Mouse (Mus musculus) gastrocnemius, postnatal 10 days (tissue): ENCODE measurements at regions not wholly inside any gene's neighbourhood (a gene's known extent, or its start where the extent isn't known, plus 50 kb on each side); places are given as distances from the start of the nearest gene placed in this dataset.

Experiments used
- DNase-seq: peaks from one replicate; pipeline ENCODE4 v3.0.0; 2021; ENCODE audit warnings: mixed read lengths

GRCm38 (mm10) chr1:154080505-154081380 is 120.2 kb upstream of the Zfp648 start:
- no peak for DNase-seq

GRCm38 (mm10) chr1:154086145-154086544 is 114.8 kb upstream of the Zfp648 start:
- DNase-seq = no peak

GRCm38 (mm10) chr1:154089815-154090214 is 111.2 kb upstream of the Zfp648 start:
- DNase-seq = no peak

GRCm38 (mm10) chr1:154090521-154091490 is 110.2 kb upstream of the Zfp648 start:
- DNase-seq = no peak

- DNase-seq = no peak
Measured at GRCm38 (mm10) chr1:154093549-154093948, 107.4 kb upstream of the Zfp648 start.

- no peak for DNase-seq
Measured at GRCm38 (mm10) chr1:154094357-154094756, 106.6 kb upstream of the Zfp648 start.

- no peak for DNase-seq
Measured at GRCm38 (mm10) chr1:154096113-154096512, 104.9 kb upstream of the Zfp648 start.

GRCm38 (mm10) chr1:154096911-154097310 is 104.1 kb upstream of the Zfp648 start:
- no peak for DNase-seq

- DNase-seq = peak; percentile 16
Measured at GRCm38 (mm10) chr1:154097656-154098055, 103.3 kb upstream of the Zfp648 start.

- no peak for DNase-seq
Measured at GRCm38 (mm10) chr1:154100556-154100955, 100.4 kb upstream of the Zfp648 start.

- DNase-seq = no peak
Measured at GRCm38 (mm10) chr1:154101433-154101832, 99.6 kb upstream of the Zfp648 start.

- DNase-seq = no peak
Measured at GRCm38 (mm10) chr1:154102191-154102590, 98.8 kb upstream of the Zfp648 start.

- DNase-seq = peak; percentile 68
Measured at GRCm38 (mm10) chr1:154102871-154103596, 98.0 kb upstream of the Zfp648 start.

- DNase-seq = no peak
Measured at GRCm38 (mm10) chr1:154103597-154103923, 97.4 kb upstream of the Zfp648 start.

- DNase-seq = no peak
Measured at GRCm38 (mm10) chr1:154104006-154104600, 96.9 kb upstream of the Zfp648 start.

- no peak for DNase-seq
Measured at GRCm38 (mm10) chr1:154104779-154105178, 96.2 kb upstream of the Zfp648 start.

- no peak for DNase-seq
Measured at GRCm38 (mm10) chr1:154112500-154112899, 88.5 kb upstream of the Zfp648 start.

- DNase-seq = no peak
Measured at GRCm38 (mm10) chr1:154113291-154114050, 87.5 kb upstream of the Zfp648 start.

GRCm38 (mm10) chr1:154116188-154116710 is 84.7 kb upstream of the Zfp648 start:
- no peak for DNase-seq

GRCm38 (mm10) chr1:154117346-154117687 is 83.7 kb upstream of the Zfp648 start:
- no peak for DNase-seq
